Mouse (Mus musculus) MEL (cell line): ENCODE data around the gene Chl1. TPM values are rescaled to one million over a fixed set of nuclear protein-coding genes. Genes with fewer than 3 reads are reported as not detected.

Experiments
- DNase-seq: peaks from one replicate; pipeline ENCODE4 v3.0.0; 2011; ENCODE audit warnings: low read depth, low spot score
- H3K27ac ChIP-seq: 2 replicates; pipeline ENCODE4 v1.5.1; 2012; ENCODE audit warnings: low read depth, mild to moderate bottlenecking, control low read depth, low read length, moderate library complexity; ENCODE audit not compliant: control insufficient read depth
- H3K27me3 ChIP-seq, 2 experiments: fragments of 150-350 bp in 1 of 2; sonication (generic) in 1 of 2; 2 replicates each; pipeline ENCODE4 v1.6.1; 2012; ENCODE audit warnings: low read length in 2 of 2, mild to moderate bottlenecking in 2 of 2, improper control_type of control experiment in 1 of 2, moderate library complexity in 1 of 2; ENCODE audit not compliant: insufficient read depth in 2 of 2, control insufficient read depth in 1 of 2
- H3K36me3 ChIP-seq, 2 experiments: 2 replicates each; pipeline ENCODE4 v1.6.1; 2012 to 2014; ENCODE audit warnings: low read length in 2 of 2, improper control_type of control experiment in 1 of 2, inconsistent platforms in 1 of 2, mild to moderate bottlenecking in 1 of 2; ENCODE audit not compliant: insufficient read depth in 2 of 2, control insufficient read depth in 1 of 2
- H3K4me1 ChIP-seq, 2 experiments: fragments of 150-350 bp in 1 of 2; sonication (generic) in 1 of 2; 2 replicates each; pipeline ENCODE4 v1.6.1; 2012; ENCODE audit warnings: low read length in 2 of 2, improper control_type of control experiment in 1 of 2, mild to moderate bottlenecking in 1 of 2; ENCODE audit not compliant: insufficient read depth in 2 of 2, control insufficient read depth in 1 of 2
- H3K4me3 ChIP-seq, 2 experiments: fragments of 150-350 bp in 1 of 2; sonication (generic) in 1 of 2; 2 replicates each; pipeline ENCODE4 v1.5.1; 2012; ENCODE audit warnings: low read depth in 2 of 2, low read length in 2 of 2, mild to moderate bottlenecking in 2 of 2, moderate library complexity in 2 of 2, control low read depth in 1 of 2, improper control_type of control experiment in 1 of 2; ENCODE audit not compliant: control insufficient read depth in 1 of 2, insufficient read depth in 1 of 2
- H3K79me2 ChIP-seq: 2 replicates; pipeline ENCODE4 v1.6.1; 2012; ENCODE audit warnings: mild to moderate bottlenecking, low read length, moderate library complexity; ENCODE audit not compliant: control insufficient read depth, poor library complexity, insufficient read depth
- H3K9ac ChIP-seq: 2 replicates; pipeline ENCODE4 v1.6.1; 2012; ENCODE audit warnings: low read depth, mild to moderate bottlenecking, control low read depth, low read length, moderate library complexity; ENCODE audit not compliant: control insufficient read depth, poor library complexity, severe bottlenecking
- H3K9me3 ChIP-seq: fragments of 150-350 bp; sonication (generic); replicated peaks from 2 replicates; pipeline ENCODE4 v1.6.1; 2012; ENCODE audit warnings: mild to moderate bottlenecking, low read length, improper control_type of control experiment, moderate library complexity; ENCODE audit not compliant: insufficient read depth
- BHLHE40 ChIP-seq: IDR thresholded peaks from 2 replicates; pipeline ENCODE4 v1.6.1; 2012; ENCODE audit warnings: low read depth, mild to moderate bottlenecking, inconsistent platforms, low read length, improper control_type of control experiment, borderline replicate concordance
- E2F4 ChIP-seq: IDR thresholded peaks from 2 replicates; pipeline ENCODE4 v1.6.1; 2011; ENCODE audit warnings: low read depth, low read length, improper control_type of control experiment, borderline replicate concordance
- ELF1 ChIP-seq: IDR thresholded peaks from 2 replicates; pipeline ENCODE4 v1.6.1; 2014; ENCODE audit warnings: low read depth, mild to moderate bottlenecking, inconsistent platforms, low read length, improper control_type of control experiment, moderate library complexity
- EP300 ChIP-seq, 2 experiments: IDR thresholded peaks; 2 replicates each; pipeline ENCODE4 v1.6.1; 2011; ENCODE audit warnings: improper control_type of control experiment in 2 of 2, low read length in 2 of 2, low read depth in 1 of 2, mild to moderate bottlenecking in 1 of 2
- HCFC1 ChIP-seq: IDR thresholded peaks from 2 replicates; pipeline ENCODE4 v1.6.1; 2012; ENCODE audit warnings: low read depth, mild to moderate bottlenecking, inconsistent platforms, low read length, improper control_type of control experiment, moderate library complexity
- JUND ChIP-seq: IDR thresholded peaks from 2 replicates; pipeline ENCODE4 v1.6.1; 2011; ENCODE audit warnings: low read depth, mild to moderate bottlenecking, improper control_type of control experiment, low read length
- KAT2A ChIP-seq: conservative IDR thresholded peaks from 2 replicates; pipeline ENCODE4 v1.6.1; 2012; ENCODE audit warnings: low read depth, low read length, improper control_type of control experiment, inconsistent platforms
- MAFK ChIP-seq: IDR thresholded peaks from 2 replicates; pipeline ENCODE4 v1.6.1; 2011; ENCODE audit warnings: low read depth, mild to moderate bottlenecking, low read length, improper control_type of control experiment, borderline replicate concordance
- MEF2A ChIP-seq: IDR thresholded peaks from 2 replicates; pipeline ENCODE4 v1.6.1; 2014; ENCODE audit warnings: low read depth, mild to moderate bottlenecking, inconsistent platforms, low read length, improper control_type of control experiment; ENCODE audit not compliant: poor library complexity, insufficient replicate concordance, severe bottlenecking; ENCODE audit errors: extremely low read depth
- MYB ChIP-seq: IDR thresholded peaks from 2 replicates; pipeline ENCODE4 v1.6.1; 2011; ENCODE audit warnings: mild to moderate bottlenecking, low read depth, low read length, improper control_type of control experiment
- MYC ChIP-seq: IDR thresholded peaks from 2 replicates; pipeline ENCODE4 v1.6.1; 2011; ENCODE audit warnings: low read depth, mild to moderate bottlenecking, low read length, improper control_type of control experiment, moderate library complexity
- NELFE ChIP-seq: IDR thresholded peaks from 2 replicates; pipeline ENCODE4 v1.6.1; 2011; ENCODE audit warnings: low read depth, low read length, improper control_type of control experiment
- NRF1 ChIP-seq: IDR thresholded peaks from 2 replicates; pipeline ENCODE4 v1.6.1; 2014; ENCODE audit warnings: low read depth, mild to moderate bottlenecking, inconsistent platforms, low read length, improper control_type of control experiment, moderate library complexity; ENCODE audit not compliant: poor library complexity, insufficient read depth, severe bottlenecking
- POLR2A ChIP-seq, 2 experiments: IDR thresholded peaks; 2 replicates each; pipeline ENCODE4 v1.6.1; 2011 to 2012; ENCODE audit warnings: low read length in 2 of 2, mild to moderate bottlenecking in 2 of 2, control low read depth in 1 of 2, improper control_type of control experiment in 1 of 2, low read depth in 1 of 2, moderate library complexity in 1 of 2; ENCODE audit not compliant: control insufficient read depth in 1 of 2, insufficient read depth in 1 of 2, poor library complexity in 1 of 2
- RAD21 ChIP-seq: IDR thresholded peaks from 2 replicates; pipeline ENCODE4 v1.6.1; 2011; ENCODE audit warnings: mild to moderate bottlenecking, low read depth, low read length, improper control_type of control experiment
- SIN3A ChIP-seq: IDR thresholded peaks from 2 replicates; pipeline ENCODE4 v1.6.1; 2012; ENCODE audit warnings: low read length, improper control_type of control experiment, inconsistent platforms
- SMC3 ChIP-seq: IDR thresholded peaks from 2 replicates; pipeline ENCODE4 v1.6.1; 2011; ENCODE audit warnings: low read depth, low read length, improper control_type of control experiment
- TAL1 ChIP-seq: IDR thresholded peaks from 2 replicates; pipeline ENCODE4 v1.6.1; 2012; ENCODE audit warnings: mild to moderate bottlenecking, inconsistent platforms, low read length, moderate library complexity, mixed read lengths
- ZMIZ1 ChIP-seq: IDR thresholded peaks from 2 replicates; pipeline ENCODE4 v1.6.1; 2012; ENCODE audit warnings: low read depth, mild to moderate bottlenecking, inconsistent platforms, low read length, improper control_type of control experiment, moderate library complexity
- ZNF384 ChIP-seq: IDR thresholded peaks from 2 replicates; pipeline ENCODE4 v1.6.1; 2012; ENCODE audit warnings: low read depth, mild to moderate bottlenecking, inconsistent platforms, low read length, improper control_type of control experiment
- polyA plus RNA-seq, 2 experiments: library from polyadenylated mRNA; stranded (reverse) in 1 of 2; unstranded in 1 of 2; fragments of >175 nt in 1 of 2; fragments of >200 nt in 1 of 2; gene quantifications; 2 replicates each; pipeline versions ENCODE4 v1.2.1 to v1.2.4; 2012; ENCODE audit warnings: low replicate concordance in 2 of 2, low read depth in 1 of 2; ENCODE audit not compliant: insufficient read length in 2 of 2, insufficient read depth in 1 of 2, missing spikeins in 1 of 2
- total RNA-seq: library from RNA; depleted of rRNA; stranded (reverse); fragments of 300-350 nt; gene quantifications from 2 replicates; pipeline ENCODE4 v1.2.3, GENCODE M21; 2012

The Chl1 gene
- total and polyA plus RNA-seq, 3 experiments, result not detected

GRCm38 (mm10) chr6:103519596-103519995 is 9.2 kb downstream of the Chl1 start:
- Histone ChIP-seq H3K27ac (no peak overlapping the region), H3K9me3 (no peaks in the 10 kb centered on the region), H3K4me3 (no peak overlapping the region), H3K9ac (no peak overlapping the region), H3K36me3 (no peaks in the 10 kb centered on the region)
- DNase-seq, result no peak
- TF ChIP-seq MYC, result no peak
- no peak for TF ChIP-seq MAFK
- TF ChIP-seq POLR2A (IDR thresholded peaks at IDR 0.05; ENCODE audit: control insufficient read depth in 1 of 2, insufficient read depth in 1 of 2, low read depth in 1 of 2, low read length in 2 of 2, poor library complexity in 1 of 2), result no peak
- TF ChIP-seq NRF1, result no peak
- TF ChIP-seq SMC3, result no peak
- no peak for TF ChIP-seq E2F4
- TF ChIP-seq HCFC1, result no peak
- no peak for TF ChIP-seq KAT2A
- TF ChIP-seq JUND, result no peak
- no peak for TF ChIP-seq ZMIZ1
- TF ChIP-seq TAL1, result no peak
- no peak for TF ChIP-seq RAD21
- no peak for TF ChIP-seq NELFE
- TF ChIP-seq BHLHE40, result no peak
- no peak for TF ChIP-seq SIN3A
- no peak for TF ChIP-seq MEF2A
- TF ChIP-seq ELF1, result no peak
- no peak for TF ChIP-seq MYB
- TF ChIP-seq, all 39 proteins: peak for 0
- H3K4me1 ChIP-seq, result no peaks in the 10 kb centered on the region
- H3K27me3 ChIP-seq, result no peaks in the 10 kb centered on the region
- H3K79me2 ChIP-seq, result no peaks in the 10 kb centered on the region

- no peak overlapping the region for H3K27ac ChIP-seq
- TF ChIP-seq E2F4 (no peak), NRF1 (no peak), ELF1 (no peak), ZNF384 (no peak), RAD21 (no peak), EP300 (IDR thresholded peaks at IDR 0.05; ENCODE audit: low read depth in 1 of 2, low read length in 2 of 2) (no peak)
- H3K79me2 ChIP-seq, result no peaks in the 10 kb centered on the region
- H3K4me3 ChIP-seq, result no peak overlapping the region
- no peaks in the 10 kb centered on the region for H3K4me1 ChIP-seq
- no peaks in the 10 kb centered on the region for H3K27me3 ChIP-seq
- H3K9ac ChIP-seq, result no peak overlapping the region
- no peaks in the 10 kb centered on the region for H3K36me3 ChIP-seq
- DNase-seq, result no peak
- H3K9me3 ChIP-seq, result no peaks in the 10 kb centered on the region
Measured at GRCm38 (mm10) chr6:103525326-103526024, 15.1 kb downstream of the Chl1 start.
